Mouse (Mus musculus) ovary, postnatal 14 days (tissue): Measurements from ENCODE around the gene Pole2.

Experiments
- DNase-seq: peaks from one replicate; pipeline ENCODE4 v3.0.0; 2022; ENCODE audit warnings: low spot score

Pole2 gene

DNA sequence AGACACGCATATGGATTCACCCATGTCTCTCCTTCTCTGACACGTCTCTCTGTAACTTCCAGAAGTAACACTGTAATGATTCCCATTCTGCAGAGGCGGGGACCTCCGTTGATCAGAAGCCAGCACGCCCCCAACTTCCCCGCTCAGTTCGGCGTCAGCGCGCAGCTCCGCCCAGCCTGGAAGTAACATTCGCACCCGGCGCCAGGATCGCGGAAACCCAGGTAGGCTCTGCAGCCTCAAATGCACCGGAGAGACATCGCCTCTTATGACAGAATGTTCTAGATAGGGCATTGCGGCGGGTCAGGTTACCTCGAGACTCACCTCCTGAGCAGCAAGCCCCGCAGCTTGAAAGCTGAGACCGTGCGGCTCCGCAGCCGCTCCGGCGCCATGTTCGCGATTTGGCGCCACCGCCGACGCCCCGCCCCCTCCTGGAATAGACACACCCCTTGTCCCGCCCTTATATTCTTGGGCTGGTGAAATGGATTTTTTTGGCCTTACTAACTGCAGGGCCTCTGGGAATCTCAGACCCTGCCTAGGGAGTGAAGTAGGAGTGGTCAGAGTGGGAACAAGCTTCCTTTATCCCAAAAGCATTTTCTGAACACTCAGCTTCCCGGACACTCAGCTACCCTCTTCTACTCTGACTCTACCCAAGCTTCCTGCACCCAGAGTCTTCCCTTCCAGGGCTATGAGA lies at the start of gene Pole2:
Gene Pole2 (minus strand): TSS at position 420 of the 691 bp plus-strand sequence.
- peak; percentile 91 for DNase-seq

DNA sequence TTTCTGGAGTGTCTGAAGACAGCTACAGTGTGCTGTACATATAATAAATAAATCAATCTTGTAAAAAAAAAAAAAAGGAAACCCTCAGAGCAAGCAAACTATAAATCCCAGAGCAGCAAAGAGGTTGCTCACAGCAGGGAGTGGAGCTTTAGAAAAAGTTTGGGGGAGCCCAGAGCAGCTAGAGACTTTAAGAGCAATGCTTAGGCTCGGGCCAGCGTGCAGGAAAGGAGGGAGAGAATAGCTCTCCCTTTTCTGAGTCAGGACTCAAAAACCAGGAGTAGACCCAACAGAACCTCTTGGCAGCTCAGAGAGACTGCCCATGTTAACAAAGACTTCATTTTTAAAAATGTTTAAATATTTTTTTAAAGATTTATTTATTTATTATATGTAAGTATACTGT lies 41.0 kb upstream of the Pole2 start:
- no peak for DNase-seq

DNA sequence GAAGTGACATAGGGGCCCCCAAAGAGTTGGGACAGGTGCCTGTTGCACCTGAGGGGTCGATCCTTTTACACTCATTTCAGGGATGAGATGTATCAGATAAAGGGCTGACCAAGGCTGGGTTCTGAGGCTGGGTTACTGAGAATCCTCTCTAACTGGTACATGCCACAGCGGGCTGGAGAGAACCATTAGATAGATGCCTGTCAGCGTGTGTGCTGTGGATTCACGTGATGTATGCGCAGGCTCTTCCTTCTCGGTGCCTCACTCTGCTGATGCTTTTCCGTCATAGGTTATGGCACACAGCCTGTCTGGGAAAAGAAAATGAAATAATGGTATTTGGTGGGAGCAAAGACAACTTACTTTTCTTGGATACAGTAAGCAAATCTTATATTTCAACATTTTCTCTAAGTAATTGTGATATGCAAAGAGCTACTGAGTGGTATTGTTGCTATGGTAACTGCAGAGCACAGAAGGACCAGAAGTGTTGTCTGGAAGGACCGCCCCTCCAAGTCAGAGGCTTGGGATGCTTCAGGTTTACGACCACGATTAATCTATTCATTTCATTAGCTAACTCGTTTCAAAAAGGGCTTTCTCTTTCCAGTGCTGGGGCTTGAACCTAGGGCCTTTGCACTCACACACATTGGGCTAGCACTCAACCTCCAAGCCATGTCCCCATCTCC lies 40.1 kb upstream of the Pole2 start:
- DNase-seq, result no peak

DNA sequence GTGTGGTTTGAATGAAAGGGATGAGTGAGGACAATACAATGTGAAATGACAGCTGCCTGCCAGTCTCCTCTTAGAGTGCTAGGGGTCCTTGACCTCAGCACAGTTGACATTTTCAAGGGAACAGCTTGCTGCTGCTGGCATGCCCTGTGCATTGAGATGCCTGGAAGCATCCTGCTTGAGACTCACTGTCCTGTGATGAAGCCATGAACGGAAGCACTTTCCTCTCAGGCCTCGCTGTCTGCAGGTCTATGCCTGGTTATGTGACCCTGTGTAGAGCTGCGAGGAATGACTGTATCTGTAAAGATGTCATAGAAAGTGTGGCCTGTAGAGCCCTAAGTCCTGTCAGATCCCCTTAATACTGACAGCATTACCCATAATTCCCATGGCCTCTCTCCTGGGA lies 37.0 kb upstream of the Pole2 start:
- no peak for DNase-seq

- DNase-seq, result no peak
Measured at GRCm38 (mm10) chr12:69262251-69262650, 34.3 kb upstream of the Pole2 start.

DNA sequence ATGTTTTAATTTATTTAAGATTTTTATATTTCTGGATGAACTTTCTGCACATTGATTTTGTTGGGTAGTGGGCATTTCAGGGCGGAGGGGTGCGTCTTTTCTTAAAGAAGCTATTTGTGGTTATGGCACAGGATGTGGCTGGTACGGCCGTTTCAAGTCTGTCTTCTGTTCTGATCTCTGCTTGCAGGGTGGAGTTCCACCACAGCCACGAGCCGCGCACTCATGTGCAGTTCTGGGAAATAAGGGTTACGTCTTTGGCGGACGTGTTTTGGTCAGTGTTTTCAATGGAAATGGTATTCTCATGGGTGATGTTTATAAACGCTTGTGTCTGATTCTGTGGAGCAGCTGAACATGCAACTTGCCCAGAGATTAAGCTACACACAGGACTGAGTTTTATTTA lies 29.8 kb upstream of the Pole2 start:
- no peak for DNase-seq

- DNase-seq, result no peak
Measured at GRCm38 (mm10) chr12:69253806-69254205, 25.8 kb upstream of the Pole2 start.

DNA sequence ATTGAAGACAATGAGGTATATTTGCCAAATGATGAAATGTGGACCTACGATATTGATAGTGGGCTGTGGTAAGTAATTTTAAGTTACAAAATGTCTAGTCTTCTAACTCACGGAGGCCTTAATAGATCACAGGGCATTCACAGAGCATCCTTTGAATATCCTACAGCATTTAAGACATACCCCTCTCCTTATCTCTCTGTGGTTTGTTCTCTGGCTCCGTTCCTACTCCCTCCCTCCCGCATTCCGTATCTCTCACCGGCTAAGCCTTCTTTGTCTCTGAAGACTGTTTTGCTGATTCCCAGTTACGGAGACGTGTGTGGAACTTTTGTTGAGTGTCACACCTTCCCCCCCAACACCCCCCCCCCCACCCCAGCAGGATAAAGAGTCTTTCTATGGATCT lies 22.8 kb upstream of the Pole2 start:
- no peak for DNase-seq

DNA sequence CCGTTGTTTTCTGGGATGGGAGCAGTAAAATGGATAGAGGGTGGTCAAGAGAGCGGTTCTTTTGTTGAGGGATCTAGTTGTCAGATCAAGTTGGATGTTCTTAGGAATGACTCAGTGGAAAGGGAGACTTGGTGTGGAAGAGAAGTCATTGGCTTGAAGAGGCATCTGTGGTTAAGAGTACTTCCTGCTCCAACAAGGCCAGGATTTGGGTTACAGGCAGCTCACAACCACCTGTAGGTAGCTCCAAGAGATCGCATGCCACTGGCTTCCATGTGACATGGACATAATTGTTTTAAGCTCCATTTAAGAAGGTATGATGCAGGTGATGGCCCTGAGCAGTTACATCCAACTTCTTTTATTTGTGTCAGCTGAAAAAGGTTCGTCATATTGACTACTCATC lies 21.8 kb upstream of the Pole2 start:
- no peak for DNase-seq

DNA sequence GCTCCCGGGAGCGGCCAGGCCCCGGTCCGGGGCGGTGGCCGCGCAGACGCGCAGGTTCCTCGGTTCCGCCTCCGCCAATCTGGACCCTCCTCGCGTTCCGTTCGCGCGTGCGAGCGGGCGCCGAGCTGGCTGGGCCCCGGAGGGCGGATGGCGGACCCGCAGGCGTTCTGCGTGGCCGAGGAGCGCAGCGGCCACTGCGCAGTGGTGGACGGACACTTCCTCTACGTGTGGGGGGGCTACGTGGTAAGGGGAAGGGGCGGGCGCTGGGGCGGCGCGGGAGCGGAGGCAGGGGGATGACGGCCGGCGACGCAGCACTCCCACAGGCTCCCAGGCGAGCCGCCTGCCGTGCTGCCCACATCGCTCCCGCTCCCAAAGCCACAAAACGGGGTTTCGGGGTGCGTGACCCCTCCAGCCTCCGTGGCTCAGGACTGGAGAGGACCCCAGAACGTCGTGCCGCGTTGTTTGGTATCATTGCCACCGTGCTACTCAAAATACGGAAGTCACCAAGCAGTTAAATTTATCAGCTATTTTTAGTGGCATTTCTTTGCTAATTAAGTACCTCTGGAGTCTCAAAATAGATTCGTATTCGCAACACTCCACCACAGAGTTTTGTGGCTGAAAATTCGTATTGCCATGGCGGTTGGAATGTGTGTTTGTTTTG lies 13.9 kb upstream of the Pole2 start:
- DNase-seq, result peak; percentile 59

GRCm38 (mm10) chr12:69241405-69241770 lies 13.4 kb upstream of the Pole2 start:
- DNase-seq, result no peak

GRCm38 (mm10) chr12:69240876-69241275 lies 12.9 kb upstream of the Pole2 start, which contains the start of gene Klhdc1:
Gene Klhdc1 (plus strand): TSS chr12:69241176.
- DNase-seq, result no peak

GRCm38 (mm10) chr12:69238284-69238683 lies 10.3 kb upstream of the Pole2 start:
- no peak for DNase-seq

DNA sequence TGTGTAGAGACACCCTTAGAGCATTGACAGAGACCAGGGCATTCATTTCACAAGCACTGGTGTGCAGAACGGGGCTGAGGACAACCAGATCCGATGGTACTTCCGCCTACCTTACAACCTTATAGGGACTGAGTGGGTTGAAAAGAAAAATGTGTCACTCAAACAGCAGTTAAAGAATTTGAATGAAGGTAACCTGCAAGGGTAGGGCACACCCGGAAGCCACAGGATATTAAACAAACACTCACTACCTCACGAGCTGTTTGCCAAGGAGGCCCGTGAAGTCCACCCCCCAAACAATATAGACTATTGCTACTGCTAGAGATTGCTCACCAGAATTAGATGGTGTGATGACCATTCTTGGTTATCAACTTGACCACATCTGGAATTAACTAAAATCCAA lies 7.8 kb upstream of the Pole2 start:
- no peak for DNase-seq

DNA sequence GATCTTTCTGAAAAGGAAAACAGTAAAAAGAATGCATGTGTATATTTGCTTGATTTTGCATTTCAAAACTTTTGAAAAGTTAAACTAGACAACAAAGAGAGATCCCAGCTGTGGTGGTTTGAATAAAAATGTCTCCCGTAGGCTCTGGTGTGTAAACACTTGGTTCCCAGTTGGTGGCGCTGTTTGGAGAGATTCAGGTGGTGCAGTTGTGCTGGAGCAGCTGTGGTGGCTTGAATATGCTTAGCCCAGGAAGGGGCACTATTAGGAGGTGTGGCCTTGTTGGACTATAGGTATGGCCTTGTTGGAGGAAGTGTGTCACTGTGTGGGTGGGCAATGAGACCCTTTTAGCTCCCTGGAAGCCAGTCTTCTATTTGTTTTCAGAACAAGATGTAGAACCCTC lies 1.3 kb upstream of the Pole2 start:
- DNase-seq, result no peak

GRCm38 (mm10) chr12:69220613-69221277 lies 7.2 kb downstream of the Pole2 start:
- no peak for DNase-seq

GRCm38 (mm10) chr12:69216587-69216986 lies 11.4 kb downstream of the Pole2 start:
- no peak for DNase-seq

- DNase-seq, result peak; percentile 33
Measured at GRCm38 (mm10) chr12:69215000-69215785, 12.8 kb downstream of the Pole2 start.

- DNase-seq, result no peak
Measured at GRCm38 (mm10) chr12:69214393-69214792, 13.6 kb downstream of the Pole2 start.

DNA sequence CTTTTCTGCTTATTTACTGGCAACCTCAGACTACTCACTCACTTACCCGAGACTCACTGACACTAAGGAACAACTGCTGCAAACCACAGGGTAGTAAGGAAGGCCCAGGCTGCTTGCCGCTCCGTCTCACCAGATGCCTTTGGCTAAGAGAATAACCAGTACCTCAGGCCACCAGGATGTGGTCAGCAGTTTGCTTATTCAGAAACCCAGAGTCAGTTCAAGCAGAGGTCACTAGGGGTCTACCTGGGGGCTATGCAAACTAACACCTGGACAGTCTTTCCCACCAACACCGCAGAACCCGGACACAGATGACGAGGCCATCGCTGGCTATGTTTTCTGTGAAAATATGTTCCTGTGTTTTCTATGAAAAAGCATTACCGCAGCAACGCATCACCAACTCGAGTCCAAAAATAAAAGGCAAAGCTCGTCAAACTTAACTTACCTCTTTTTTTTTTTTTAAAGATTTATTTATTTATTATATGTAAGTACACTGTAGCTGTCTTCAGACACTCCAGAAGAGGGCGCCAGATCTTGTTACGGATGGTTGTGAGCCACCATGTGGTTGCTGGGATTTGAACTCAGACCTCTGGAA lies 14.7 kb downstream of the Pole2 start:
- no peak for DNase-seq

DNA sequence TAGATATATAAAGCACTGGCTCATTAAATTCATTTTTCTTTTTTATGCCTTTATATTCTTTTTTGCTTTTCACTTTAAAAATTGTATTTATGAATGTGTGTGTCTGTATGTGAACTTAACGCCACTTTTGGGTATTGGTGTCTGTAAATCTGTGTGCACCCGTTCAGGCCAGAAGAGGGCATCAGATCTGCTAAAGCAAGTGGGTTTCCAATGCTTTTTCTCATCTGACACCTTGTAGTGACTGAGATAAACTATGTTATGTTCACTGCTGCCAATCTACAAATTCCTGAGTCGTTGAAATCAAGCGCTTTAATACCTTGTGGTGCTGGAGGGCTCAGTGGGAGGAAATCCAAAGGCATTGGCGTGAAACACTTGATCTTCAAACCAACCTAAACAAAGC lies 16.9 kb downstream of the Pole2 start:
- DNase-seq, result no peak
